Mouse (Mus musculus) limb, embryonic 15.5 days (tissue): ENCODE measurements around the gene Ssh2. TPM values are rescaled to one million over a fixed set of nuclear protein-coding genes. Genes with fewer than 3 reads are reported as not detected.
"Not testable (repeated sequence)": the region's sequence is repeated elsewhere in the genome, so short reads cannot be mapped to it uniquely, and the experiment has no call there.

Experiments used
- ATAC-seq: fragments of 200-750 bp; cut with Nextera tagmentation; 2 replicates; pipeline ENCODE4 v1.8.0; 2017; ENCODE audit warnings: low read depth, moderate TSS enrichment; ENCODE audit not compliant: insufficient number of reproducible peaks, low FRiP score, low TSS enrichment
- H3K27ac ChIP-seq: fragments of 300-500 bp; sonication (generic); 2 replicates; pipeline ENCODE4 v1.5.1; 2015; ENCODE audit warnings: moderate library complexity, mild to moderate bottlenecking, inconsistent platforms
- H3K27me3 ChIP-seq: fragments of 300-500 bp; sonication (generic); 2 replicates; pipeline ENCODE4 v1.6.1; 2015; ENCODE audit warnings: inconsistent platforms
- H3K36me3 ChIP-seq: fragments of 300-500 bp; sonication (generic); 2 replicates; pipeline ENCODE4 v1.6.1; 2015; ENCODE audit warnings: inconsistent platforms
- H3K4me1 ChIP-seq: fragments of 300-500 bp; sonication (generic); 2 replicates; pipeline ENCODE4 v1.6.1; 2015; ENCODE audit warnings: inconsistent platforms
- H3K4me2 ChIP-seq: fragments of 300-500 bp; sonication (generic); 2 replicates; pipeline ENCODE4 v1.6.1; 2015; ENCODE audit warnings: mild to moderate bottlenecking, inconsistent platforms
- H3K4me3 ChIP-seq: fragments of 300-500 bp; sonication (generic); 2 replicates; pipeline ENCODE4 v1.5.1; 2015; ENCODE audit warnings: mild to moderate bottlenecking, inconsistent platforms
- H3K9ac ChIP-seq: fragments of 300-500 bp; sonication (generic); 2 replicates; pipeline ENCODE4 v1.6.1; 2015; ENCODE audit warnings: inconsistent platforms
- H3K9me3 ChIP-seq: fragments of 300-500 bp; sonication (generic); 2 replicates; pipeline ENCODE4 v1.6.1; 2016; ENCODE audit warnings: inconsistent platforms
- WGBS: fragments of 180-500 bp; shearing (Covaris S2); methylation state at CpG from one replicate; pipeline ENCODE4 v1.1.7; 2015; 5-methylcytosine and 5-hydroxymethylcytosine counted together
- polyA plus RNA-seq: library from polyadenylated mRNA; unstranded; fragments of >200 nt; fragmentation: Nextera tagmentation; extraction: Ambion mirVana; gene quantifications from 2 replicates; pipeline ENCODE4 v1.2.1, GENCODE M21; 2015

Gene Ssh2
- polyA plus RNA-seq, 1 experiment from 2014 or later: 7.9 TPM

DNA sequence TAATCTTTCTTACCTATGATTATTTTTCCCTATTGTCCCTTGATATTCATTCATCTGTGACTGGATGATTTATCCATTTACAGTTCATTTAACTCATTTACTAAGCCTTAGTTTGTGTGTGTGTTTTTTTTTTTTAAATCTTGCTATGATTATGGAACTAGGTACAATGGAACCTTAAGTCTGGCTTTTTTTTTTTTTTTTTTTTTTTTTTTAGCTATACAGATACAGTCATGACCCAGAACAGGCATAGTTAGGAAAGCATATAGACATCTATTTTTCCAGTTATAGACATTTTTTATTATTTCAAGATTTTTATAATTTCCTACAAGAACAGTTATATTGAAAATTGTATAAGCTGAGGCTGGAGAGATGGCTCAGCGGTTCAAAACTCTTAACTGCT lies 19.2 kb downstream of the Ssh2 start:
- Histone ChIP-seq H3K9me3 (no peaks in the 10 kb centered on the region), H3K36me3 (no peaks in the 10 kb centered on the region), H3K4me2 (no peak overlapping the region), H3K27ac (no peak overlapping the region), H3K27me3 (no peaks in the 10 kb centered on the region), H3K4me3 (no peak overlapping the region), H3K4me1 (no peaks in the 10 kb centered on the region), H3K9ac (no peak overlapping the region)
- WGBS: 85% methylated on average over 1 of the region's 1 CpGs
- ATAC-seq: no peak

DNA sequence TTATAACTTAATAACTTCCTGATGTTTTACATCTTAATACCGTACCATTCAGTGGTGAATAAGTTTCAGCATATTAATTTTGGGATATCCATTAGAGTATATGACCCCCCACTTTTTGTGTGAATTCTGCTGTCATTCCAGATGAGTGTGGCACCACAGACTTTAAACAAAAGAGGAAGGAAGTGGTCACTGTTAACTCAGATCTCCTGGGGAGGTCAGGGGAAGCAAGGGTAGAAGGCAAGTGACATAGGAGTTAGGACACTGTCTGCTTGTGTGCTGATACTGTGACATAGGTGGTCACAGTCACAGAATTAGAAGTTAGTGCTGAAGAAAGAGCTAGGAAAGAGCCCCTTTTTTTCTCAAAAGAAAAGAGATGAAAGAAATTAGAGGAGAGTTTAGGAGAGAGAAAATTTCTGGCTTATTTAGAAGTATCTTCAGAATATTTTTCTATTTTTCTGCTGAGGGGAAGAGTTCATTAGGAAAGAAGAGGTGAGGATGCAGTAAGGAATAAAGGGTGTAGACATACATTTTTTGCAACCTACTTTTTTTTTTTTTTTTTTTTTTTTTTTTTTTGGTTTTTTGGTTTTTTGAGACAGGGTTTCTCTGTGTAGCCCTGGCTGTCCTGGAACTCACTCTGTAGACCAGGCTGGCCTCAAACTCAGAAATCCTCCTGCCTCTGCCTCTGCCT lies 23.7 kb downstream of the Ssh2 start:
- Histone ChIP-seq H3K9ac (no peak overlapping the region), H3K27ac (no peak overlapping the region), H3K4me2 (no peak overlapping the region), H3K9me3 (no peaks in the 10 kb centered on the region), H3K27me3 (no peaks in the 10 kb centered on the region), H3K4me3 (no peak overlapping the region), H3K4me1 (no peaks in the 10 kb centered on the region), H3K36me3 (no peaks in the 10 kb centered on the region)
- ATAC-seq: no peak
- WGBS: 73% methylated on average over 1 of the region's 1 CpGs

DNA sequence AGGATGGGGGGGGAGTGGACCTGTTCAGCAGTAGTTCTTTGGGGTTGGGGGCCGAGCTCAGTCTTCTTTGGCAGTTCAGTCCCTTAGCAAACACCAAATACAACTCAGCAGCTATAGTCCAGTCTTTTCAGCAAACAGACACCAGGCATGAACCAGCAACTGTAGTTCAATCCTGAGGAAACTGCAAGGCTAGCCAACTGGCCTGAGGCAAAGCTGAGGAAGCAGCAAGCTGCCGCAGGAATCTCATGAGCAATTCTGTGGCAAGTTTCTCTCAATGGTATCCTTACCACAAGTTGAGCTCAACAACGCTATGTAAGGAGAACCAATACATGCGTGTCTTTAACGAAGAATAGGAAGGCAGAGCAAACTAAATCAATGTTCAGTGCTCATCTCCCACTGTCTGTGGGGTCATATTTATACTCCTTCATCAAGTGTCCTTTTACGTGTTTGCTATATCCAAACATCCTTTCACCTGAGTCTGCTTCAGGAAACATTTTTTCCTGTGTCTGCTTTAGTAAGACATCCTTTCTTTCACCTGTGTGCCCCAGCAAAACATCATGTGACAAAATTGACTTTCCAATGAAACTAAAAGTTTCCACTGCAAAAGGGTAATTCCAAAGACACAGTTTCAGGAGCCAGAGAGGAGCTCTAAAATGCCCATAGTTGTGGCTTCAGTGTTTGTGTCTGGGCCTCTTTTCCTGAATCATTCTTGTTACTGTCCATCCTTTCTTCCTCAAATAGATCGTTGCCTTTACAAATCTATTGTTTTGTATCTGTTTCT lies 24.6 kb downstream of the Ssh2 start:
- no peaks in the 10 kb centered on the region for H3K9me3 ChIP-seq
- H3K9ac ChIP-seq: no peak overlapping the region
- H3K4me3 ChIP-seq: no peak overlapping the region
- H3K27ac ChIP-seq: no peak overlapping the region
- H3K4me2 ChIP-seq: no peak overlapping the region
- H3K36me3 ChIP-seq: no peaks in the 10 kb centered on the region
- no peaks in the 10 kb centered on the region for H3K27me3 ChIP-seq
- WGBS: 82% methylated on average over 7 of the region's 7 CpGs
- no peaks in the 10 kb centered on the region for H3K4me1 ChIP-seq
- ATAC-seq: no peak

DNA sequence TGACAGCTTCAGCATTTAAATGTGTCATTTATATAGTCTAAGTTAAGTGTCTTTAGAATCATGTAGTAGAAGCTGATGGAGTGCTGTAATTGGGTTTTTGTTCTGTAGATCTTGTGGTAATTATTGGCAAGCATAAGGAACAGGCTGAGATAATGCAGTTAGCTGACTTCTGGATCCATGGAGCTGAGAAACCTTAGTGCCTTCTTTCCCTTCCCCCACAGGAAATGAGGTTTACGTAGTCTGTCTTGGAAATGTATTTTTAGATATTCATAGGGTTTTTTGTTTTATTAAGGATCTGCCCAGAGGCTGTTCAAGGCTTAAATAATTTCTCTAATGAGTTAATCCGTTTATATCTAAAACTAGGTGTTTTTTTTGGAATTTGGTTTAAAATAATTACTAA lies 26.8 kb downstream of the Ssh2 start:
- Histone ChIP-seq H3K4me2 (no peak overlapping the region), H3K9me3 (no peaks in the 10 kb centered on the region), H3K9ac (no peak overlapping the region), H3K27me3 (no peaks in the 10 kb centered on the region), H3K4me1 (no peaks in the 10 kb centered on the region), H3K36me3 (no peaks in the 10 kb centered on the region), H3K4me3 (no peak overlapping the region), H3K27ac (no peak overlapping the region)
- 42% methylated on average over 2 of the region's 2 CpGs for WGBS
- no peak for ATAC-seq

DNA sequence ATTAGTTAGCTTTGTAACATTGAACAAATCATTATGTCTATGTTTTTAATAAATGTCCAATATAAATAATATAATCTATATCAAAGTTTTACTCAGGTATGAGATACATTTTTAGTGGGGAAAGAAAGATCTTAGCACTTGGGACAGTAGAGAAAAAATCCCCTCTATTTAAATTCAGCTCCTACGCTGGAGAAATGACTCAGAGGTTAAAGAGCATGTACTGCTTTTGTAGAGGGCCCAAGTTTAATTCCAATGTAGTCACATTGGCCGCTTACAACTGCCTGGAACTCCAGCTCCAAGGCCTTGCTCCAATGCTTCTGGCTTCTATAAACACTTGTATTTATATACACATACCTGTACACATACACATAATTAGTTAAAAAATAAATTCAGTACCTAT lies 36.7 kb downstream of the Ssh2 start:
- ATAC-seq: no peak
- Histone ChIP-seq H3K36me3 (no peaks in the 10 kb centered on the region), H3K4me2 (no peak overlapping the region), H3K4me3 (no peak overlapping the region), H3K27ac (no peak overlapping the region), H3K27me3 (no peaks in the 10 kb centered on the region), H3K4me1 (no peaks in the 10 kb centered on the region), H3K9ac (no peak overlapping the region), H3K9me3 (no peaks in the 10 kb centered on the region)
- 74% methylated on average over 2 of the region's 2 CpGs for WGBS

DNA sequence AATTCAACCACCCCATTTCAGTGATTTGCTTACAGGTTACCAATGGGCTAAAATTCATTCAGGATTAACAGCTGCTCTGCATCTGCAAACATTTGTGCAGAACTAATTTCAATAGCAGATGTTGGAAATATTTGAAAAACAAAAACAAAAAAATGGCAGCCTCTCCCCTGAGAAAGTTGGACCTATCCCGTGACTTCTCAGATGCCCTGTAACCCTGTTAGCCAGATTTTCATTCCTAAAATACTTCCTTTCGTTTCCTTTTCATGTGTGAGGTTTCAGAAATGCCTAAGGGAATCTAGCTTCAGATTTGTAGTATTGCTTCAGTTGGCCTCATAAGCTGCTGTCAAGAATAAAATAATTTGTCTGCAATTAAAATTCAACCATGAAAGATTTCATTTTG lies 43.4 kb downstream of the Ssh2 start:
- no peak overlapping the region for H3K4me3 ChIP-seq
- ATAC-seq: no peak
- H3K36me3 ChIP-seq: no peaks in the 10 kb centered on the region
- no peak overlapping the region for H3K27ac ChIP-seq
- H3K4me1 ChIP-seq: no peaks in the 10 kb centered on the region
- H3K9ac ChIP-seq: no peak overlapping the region
- H3K27me3 ChIP-seq: no peaks in the 10 kb centered on the region
- no peaks in the 10 kb centered on the region for H3K9me3 ChIP-seq
- H3K4me2 ChIP-seq: no peak overlapping the region
- 27% methylated on average over 2 of the region's 2 CpGs for WGBS

DNA sequence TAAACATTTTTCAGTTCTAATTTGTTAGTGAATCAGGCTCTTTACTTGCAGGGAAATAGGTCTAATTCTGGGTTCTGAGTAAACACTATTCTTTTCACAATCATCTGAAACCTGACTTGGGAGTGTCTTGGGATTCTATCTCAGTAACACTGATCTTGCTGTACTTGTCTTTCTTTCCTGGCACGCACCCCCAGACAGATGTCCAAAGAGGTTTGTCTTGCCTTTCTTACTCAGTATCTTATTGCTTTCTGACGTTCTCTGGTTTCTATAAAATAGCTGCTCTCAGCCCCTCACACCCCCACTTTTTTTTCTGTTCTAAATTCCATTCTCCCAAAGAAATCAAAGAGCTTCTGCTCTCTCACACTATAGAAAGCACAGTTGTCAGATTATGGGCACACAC lies 51.3 kb downstream of the Ssh2 start:
- H3K36me3 ChIP-seq: no peaks in the 10 kb centered on the region
- no peak overlapping the region for H3K27ac ChIP-seq
- H3K9me3 ChIP-seq: no peaks in the 10 kb centered on the region
- H3K4me1 ChIP-seq: no peaks in the 10 kb centered on the region
- ATAC-seq: no peak
- H3K27me3 ChIP-seq: no peaks in the 10 kb centered on the region
- no peak overlapping the region for H3K4me3 ChIP-seq
- no peak overlapping the region for H3K9ac ChIP-seq
- 50% methylated on average over 2 of the region's 2 CpGs for WGBS
- H3K4me2 ChIP-seq: no peak overlapping the region

DNA sequence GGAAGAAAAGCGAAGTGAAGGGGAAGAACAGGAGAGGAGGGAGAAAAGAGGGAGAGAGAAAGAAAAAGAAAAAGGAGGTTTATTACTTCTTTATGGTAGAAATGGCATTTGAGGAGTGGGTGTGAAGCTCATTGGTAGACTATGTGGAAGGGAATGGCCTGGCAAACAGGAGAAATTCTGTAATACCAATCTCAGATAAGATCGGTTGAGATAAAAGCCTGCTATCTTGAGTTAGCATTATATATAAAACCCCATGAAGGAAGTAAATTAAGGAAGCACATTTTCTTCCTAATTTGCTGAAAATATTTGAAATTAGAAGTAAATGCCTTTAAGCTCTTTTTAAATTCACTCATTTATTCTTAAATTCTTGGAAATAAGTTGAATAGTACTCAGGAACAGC lies 59.9 kb downstream of the Ssh2 start:
- no peak for ATAC-seq
- Histone ChIP-seq H3K4me2 (no peak overlapping the region), H3K4me1 (no peaks in the 10 kb centered on the region), H3K9ac (no peak overlapping the region), H3K4me3 (no peak overlapping the region), H3K27ac (no peak overlapping the region), H3K9me3 (no peaks in the 10 kb centered on the region), H3K27me3 (no peaks in the 10 kb centered on the region), H3K36me3 (no peaks in the 10 kb centered on the region)
- WGBS: 74% methylated on average over 2 of the region's 2 CpGs

DNA sequence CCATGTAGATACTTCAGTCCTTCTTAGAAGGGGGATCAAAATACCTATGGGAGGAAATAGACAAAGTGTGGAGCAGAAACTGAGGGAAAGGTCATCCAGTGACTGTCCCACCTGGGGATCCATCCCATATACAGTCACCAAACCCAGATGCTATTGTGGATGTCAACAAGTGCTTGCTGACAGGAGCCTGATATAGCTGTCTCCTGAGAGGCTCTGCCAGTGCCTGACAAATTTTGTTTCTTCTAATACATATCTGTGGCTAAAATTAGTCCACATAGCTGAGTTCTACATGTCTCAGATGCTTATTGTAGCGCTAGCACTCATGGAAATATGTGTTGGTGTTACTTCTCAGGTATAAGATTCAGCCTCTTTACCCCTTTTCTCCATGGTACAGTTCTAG lies 62.5 kb downstream of the Ssh2 start:
- H3K27me3 ChIP-seq, H3K27ac ChIP-seq, H3K9ac ChIP-seq, H3K4me2 ChIP-seq, H3K4me1 ChIP-seq, H3K36me3 ChIP-seq, ATAC-seq, H3K9me3 ChIP-seq, H3K4me3 ChIP-seq: not testable (repeated sequence)
- 98% methylated on average over 1 of the region's 1 CpGs for WGBS

DNA sequence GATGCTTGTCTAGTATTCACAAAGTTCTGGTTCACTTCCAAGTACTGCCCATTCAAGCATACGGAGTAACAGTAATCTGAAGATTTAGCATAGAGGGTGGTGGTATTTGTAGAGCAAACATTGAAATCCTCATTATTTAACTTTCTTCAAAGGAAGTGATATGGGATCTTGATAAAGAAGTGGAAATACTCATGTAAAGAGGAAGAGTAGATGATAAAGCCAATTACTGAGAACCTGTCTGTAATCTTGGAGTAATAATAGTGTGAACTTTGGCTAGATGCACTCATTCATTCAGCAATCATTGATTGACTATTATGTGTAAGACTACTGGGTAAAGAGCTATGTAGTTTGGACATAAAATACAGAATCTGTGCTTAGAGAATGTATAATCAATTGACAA lies 64.1 kb downstream of the Ssh2 start:
- H3K27me3 ChIP-seq: no peaks in the 10 kb centered on the region
- ATAC-seq: no peak
- no peaks in the 10 kb centered on the region for H3K9me3 ChIP-seq
- no peak overlapping the region for H3K9ac ChIP-seq
- H3K4me3 ChIP-seq: no peak overlapping the region
- WGBS: 83% methylated on average over 1 of the region's 1 CpGs
- no peaks in the 10 kb centered on the region for H3K36me3 ChIP-seq
- no peaks in the 10 kb centered on the region for H3K4me1 ChIP-seq
- H3K4me2 ChIP-seq: no peak overlapping the region
- H3K27ac ChIP-seq: no peak overlapping the region

DNA sequence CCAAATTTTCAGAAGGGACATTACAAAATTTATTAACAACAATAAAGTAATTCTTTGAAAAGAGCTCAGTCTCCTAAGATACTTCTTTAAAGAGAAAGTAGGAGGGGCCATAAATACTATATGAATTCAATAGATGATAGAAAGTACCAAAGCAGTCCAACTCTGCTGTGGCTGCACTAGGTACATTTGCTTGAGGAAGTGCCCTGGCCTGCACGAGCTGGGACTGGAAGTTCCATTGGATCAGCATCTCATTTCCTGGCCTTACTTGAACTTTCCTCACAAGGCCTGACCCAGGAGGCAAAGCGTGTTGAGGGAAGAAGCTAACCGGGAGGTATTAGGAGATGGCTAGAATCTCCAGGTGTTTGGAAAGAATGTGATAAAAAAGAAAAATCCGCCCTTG lies 75.4 kb downstream of the Ssh2 start:
- no peak for ATAC-seq
- Histone ChIP-seq H3K27me3 (no peaks in the 10 kb centered on the region), H3K4me1 (no peaks in the 10 kb centered on the region), H3K4me2 (no peak overlapping the region), H3K4me3 (no peak overlapping the region), H3K27ac (no peak overlapping the region), H3K36me3 (no peaks in the 10 kb centered on the region), H3K9ac (no peak overlapping the region), H3K9me3 (no peaks in the 10 kb centered on the region)
- WGBS: 48% methylated on average over 4 of the region's 4 CpGs

DNA sequence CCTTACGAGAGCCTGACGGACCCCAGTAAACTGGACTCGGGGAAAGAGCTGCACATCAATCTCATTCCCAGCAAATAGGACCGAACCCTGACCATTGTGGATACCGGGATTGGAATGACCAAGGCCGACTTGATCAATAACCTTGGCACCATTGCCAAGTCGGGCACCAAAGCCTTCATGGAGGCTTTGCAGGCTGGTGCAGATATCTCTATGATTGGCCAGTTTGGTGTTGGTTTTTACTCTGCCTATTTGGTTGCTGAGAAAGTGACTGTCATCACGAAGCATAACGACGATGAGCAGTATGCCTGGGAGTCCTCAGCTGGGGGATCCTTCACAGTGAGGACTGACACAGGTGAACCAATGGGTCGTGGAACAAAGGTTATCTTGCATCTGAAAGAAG lies 77.6 kb downstream of the Ssh2 start:
- H3K9ac ChIP-seq, ATAC-seq, H3K4me1 ChIP-seq, H3K4me3 ChIP-seq, H3K27me3 ChIP-seq, H3K9me3 ChIP-seq, H3K27ac ChIP-seq, H3K36me3 ChIP-seq, H3K4me2 ChIP-seq: not testable (repeated sequence)
- WGBS: 94% methylated on average over 11 of the region's 11 CpGs
